Mouse (Mus musculus): ENCODE measurements around the gene Cd24a. TPM values are rescaled to one million over a fixed set of nuclear protein-coding genes. Genes with fewer than 3 reads are reported as not detected.

Gene Cd24a
- polyA plus RNA-seq (2012; rRNA removed), result 125 and 144 TPM in 2 replicates

GRCm38 (mm10) chr10:43577997-43578331, at the start of gene Cd24a:
TSS of gene Cd24a (plus strand) at chr10:43578284.

GRCm38 (mm10) chr10:43540442-43541152, 37.5 kb upstream of the Cd24a start, which contains the start of gene 1700021F05Rik:
TSS of gene 1700021F05Rik (minus strand) at chr10:43540994.

Other genes with a start within 250 kb of the Cd24a start
- 7.8 and 8.5 TPM in 2 replicates for gene Bend3, start 99.5 kb upstream of the Cd24a start, polyA plus RNA-seq (2012; rRNA removed)
- gene Gm9803, start 54.2 kb upstream of the Cd24a start, polyA plus RNA-seq (2012; rRNA removed), result 125 and 136 TPM in 2 replicates
- gene 1700021F05Rik, start 37.3 kb upstream of the Cd24a start, polyA plus RNA-seq (2012; rRNA removed), result 6.7 and 8.7 TPM in 2 replicates

All from ovary, adult 2 months (tissue).